Mouse (Mus musculus) c-Kit-negative CD71-positive TER-119-positive erythroid progenitor cells, embryonic 14.5 days (primary cell): ENCODE data around the gene Ccsap.

Experiments
- DNase-seq: peaks from one replicate; pipeline ENCODE4 v3.0.0-alpha.2; 2013; ENCODE audit warnings: low read depth, low spot score

Gene Ccsap

GRCm38 (mm10) chr8:123859648-123860259 is at the start of gene Ccsap:
Gene Ccsap (minus strand): TSS chr8:123860209.
- DNase-seq: no peak

DNA sequence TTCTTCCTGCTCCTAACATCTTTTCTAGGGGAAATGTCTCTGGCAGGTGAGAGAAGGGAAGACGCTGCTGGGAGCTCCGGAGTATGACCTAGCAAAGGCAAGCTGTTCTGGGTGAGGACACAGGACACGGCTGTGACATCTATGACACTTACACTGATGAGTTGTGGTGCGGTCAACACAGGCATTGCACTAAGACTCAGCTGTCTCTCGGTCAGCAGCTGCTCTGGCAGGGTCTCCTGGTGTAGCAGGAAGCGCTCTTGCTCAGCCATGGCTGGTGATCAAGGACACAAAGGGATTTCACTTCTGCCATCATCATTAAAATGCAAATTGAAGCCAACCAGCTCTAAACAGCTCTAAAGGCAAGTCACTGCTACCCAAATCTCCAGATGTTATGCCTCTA is 47.6 kb upstream of the Ccsap start:
- DNase-seq: no peak

GRCm38 (mm10) chr8:123902653-123903052 is 42.6 kb upstream of the Ccsap start:
- DNase-seq: no peak

GRCm38 (mm10) chr8:123899366-123899765 is 39.4 kb upstream of the Ccsap start:
- no peak for DNase-seq

- no peak for DNase-seq
These were observed 38.6 kb upstream of the Ccsap start for GRCm38 (mm10) chr8:123898576-123898975.

DNA sequence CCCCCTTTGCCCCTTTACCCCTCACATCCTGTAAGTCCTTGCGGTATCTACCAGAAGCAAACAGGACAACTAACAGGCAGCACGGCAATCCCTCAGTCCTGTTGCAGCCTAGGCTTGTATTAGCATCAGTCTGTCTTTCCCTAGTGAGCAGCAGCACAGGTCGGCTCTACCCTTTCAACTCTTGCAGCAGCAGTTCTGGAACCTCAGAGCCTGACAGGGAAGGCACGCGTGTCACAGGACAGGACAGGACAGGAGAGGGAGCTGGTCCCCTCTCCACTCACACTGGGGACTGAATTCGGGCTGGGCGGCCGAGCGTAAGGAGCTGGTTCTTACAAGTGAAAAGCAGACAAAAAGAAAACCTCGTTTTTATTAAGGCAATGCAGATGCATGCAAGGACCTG is 36.8 kb upstream of the Ccsap start:
- no peak for DNase-seq

DNA sequence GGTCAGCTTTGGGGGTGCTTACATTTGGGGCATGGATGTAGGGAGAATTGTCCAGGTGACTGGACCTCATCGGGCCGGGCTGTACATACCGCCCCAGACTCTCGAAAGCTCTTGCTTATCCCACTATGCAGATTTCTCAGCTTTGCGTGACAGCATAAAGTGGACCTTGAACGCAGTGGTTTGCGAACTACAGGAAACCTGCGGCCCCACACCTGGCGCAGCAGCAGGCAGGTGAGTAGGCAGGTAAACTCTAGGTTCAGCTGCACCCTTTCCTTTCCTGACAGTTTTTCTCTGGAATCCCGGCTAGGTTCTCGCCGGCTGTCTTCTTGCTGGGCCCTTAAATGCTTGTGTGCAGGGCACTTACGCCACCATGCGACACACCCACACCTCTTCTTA is 36.4 kb upstream of the Ccsap start:
- no peak for DNase-seq

GRCm38 (mm10) chr8:123895680-123896365 is 35.8 kb upstream of the Ccsap start:
- DNase-seq: no peak

DNA sequence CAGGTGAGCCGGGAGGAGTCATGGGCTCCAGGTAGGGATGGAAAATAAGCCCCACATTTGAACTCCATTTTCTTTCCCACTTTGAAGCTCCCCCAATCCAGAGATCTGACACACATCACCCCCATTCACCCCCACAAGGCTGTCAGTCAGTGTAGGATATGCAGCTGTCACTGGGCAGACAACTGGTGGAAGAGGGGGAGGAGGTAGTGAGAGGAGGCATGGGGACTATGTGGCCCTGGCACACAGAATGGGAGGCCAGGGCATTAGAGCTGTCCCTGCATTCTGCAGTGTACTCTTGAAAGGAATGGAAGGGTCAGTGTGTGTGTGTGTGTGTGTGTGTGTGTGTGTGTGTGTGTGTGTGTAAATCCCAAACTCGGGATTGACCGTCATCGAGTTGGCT is 35.2 kb upstream of the Ccsap start:
- DNase-seq: no peak

DNA sequence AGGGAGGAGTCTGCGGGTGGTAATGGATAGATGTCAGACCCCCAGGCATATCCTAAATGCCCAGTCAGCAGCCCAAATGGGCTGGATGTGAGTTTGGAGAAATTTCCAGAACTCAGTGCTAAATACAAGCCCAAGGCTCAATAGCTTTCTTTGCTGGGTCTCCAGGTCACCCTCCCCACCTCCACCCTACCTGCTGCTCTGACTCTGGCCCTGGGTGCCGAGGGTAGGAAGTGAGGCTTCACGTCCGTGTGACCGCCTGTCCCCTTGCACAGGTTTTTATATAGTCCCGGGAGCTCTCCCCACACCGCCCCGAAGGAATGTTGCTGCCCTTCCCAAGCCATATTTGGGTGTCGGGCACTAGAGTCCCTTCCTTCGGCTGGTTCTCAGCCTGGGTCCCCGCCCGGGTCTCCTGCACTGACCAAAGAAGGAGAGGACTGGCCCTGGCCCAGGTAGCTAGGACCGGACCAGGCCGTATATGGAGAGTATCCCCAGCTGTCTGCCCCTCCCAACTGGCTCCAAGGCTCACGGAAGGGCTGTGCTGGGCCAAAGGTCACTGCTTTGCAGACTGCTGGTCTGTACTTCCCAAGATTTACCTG is 34.6 kb upstream of the Ccsap start, which contains the start of gene Acta1:
Gene Acta1 (minus strand): TSS at position 250 of the 596 bp plus-strand sequence.
- no peak for DNase-seq

- DNase-seq: no peak
These were observed 33.4 kb upstream of the Ccsap start for GRCm38 (mm10) chr8:123893413-123893812.

DNA sequence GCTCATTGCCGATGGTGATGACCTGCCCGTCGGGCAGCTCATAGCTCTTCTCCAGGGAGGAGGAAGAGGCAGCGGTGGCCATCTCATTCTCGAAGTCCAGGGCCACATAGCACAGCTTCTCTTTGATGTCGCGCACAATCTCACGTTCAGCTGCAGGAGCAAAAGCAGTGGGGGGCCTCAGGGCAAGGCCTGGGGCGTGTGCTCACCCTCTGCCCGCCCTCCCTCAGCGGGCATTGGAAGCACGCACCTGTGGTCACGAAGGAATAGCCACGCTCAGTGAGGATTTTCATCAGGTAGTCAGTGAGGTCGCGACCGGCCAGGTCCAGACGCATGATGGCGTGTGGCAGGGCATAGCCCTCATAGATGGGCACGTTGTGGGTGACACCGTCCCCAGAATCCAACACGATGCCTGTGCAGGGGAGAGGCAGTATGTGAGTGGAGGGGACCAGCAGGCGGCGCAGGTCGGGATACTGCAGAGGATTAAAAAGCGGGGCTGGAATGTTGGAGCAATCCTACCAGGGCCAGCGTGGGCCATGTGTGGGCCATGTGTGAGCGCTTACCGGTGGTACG is 32.7 kb upstream of the Ccsap start:
- DNase-seq: no peak

GRCm38 (mm10) chr8:123891883-123892585 is 32.0 kb upstream of the Ccsap start:
- no peak for DNase-seq

DNA sequence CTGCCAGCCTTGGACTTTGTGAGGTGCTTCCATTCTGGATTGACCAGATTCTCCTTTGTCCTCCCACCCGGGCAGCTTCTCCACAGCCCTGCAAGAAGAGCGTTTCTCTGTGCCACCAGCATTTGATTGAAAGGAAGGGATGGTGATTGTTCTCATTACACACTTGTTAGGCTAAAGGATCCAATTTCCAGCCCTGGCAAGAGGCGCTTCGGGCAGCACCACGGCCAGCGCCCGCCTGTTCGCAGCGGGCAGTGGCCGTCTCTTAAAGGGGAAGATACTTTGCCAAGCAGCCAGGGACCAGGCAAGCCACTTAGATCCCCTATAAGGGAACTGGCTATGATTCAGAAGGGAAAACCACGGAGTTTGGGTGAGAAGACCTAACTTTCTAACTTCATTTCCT is 31.3 kb upstream of the Ccsap start:
- DNase-seq: no peak

DNA sequence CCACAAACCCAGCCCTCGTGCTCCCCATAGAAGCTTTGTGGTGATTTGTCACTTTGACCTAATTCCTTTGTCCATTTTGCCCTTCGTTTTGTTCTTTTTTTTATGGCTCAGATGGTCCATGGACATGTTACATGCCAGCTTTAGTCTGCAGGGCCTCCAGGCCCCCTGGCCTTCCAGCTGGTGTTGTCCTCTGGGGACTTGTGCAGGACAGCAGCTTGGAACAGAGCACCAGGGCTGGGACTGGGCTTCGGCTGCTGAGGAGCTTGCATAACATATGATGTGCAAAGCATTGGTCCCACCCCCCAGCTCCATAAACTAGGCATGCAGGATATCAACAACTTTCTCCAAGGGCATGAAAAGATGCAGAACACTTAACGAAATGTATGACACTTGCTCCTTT is 29.8 kb upstream of the Ccsap start:
- no peak for DNase-seq

- no peak for DNase-seq
These were observed 27.9 kb upstream of the Ccsap start for GRCm38 (mm10) chr8:123887956-123888355.

GRCm38 (mm10) chr8:123887163-123887562 is 27.2 kb upstream of the Ccsap start:
- no peak for DNase-seq

- DNase-seq: no peak
These were observed 24.9 kb upstream of the Ccsap start for GRCm38 (mm10) chr8:123884721-123885565.

- DNase-seq: no peak
These were observed 23.1 kb upstream of the Ccsap start for GRCm38 (mm10) chr8:123883094-123883493.

- DNase-seq: no peak
These were observed 22.4 kb upstream of the Ccsap start for GRCm38 (mm10) chr8:123882412-123882811.

DNA sequence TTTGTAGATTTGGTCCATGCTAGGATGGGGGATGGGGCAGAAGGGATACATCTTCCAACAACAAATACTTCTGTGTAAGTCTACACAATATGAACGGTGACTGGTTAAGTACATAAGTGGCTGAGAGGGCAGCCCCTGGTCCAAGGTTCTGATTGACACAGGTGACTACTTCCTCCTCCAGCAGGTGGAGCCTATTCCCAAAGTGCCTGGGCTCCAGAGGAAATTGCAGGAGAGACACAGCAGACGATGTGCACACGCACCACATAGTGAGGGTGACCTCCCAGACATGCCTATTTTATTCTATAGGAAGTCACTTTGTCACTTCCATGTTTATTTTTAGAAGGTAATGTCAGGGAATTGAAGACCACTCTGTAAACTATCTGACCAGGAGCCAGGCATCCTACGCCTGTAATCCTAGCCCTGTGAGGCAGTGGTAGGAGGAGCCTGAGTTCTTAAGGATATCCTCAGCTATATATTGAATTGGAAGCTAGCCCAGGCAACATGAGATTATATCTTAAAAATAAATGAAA is 20.9 kb upstream of the Ccsap start:
- no peak for DNase-seq
